Mouse (Mus musculus) testis, adult 2 months (tissue): ENCODE measurements around the gene Ruvbl2. TPM values are rescaled to one million over a fixed set of nuclear protein-coding genes. Genes with fewer than 3 reads are reported as not detected.

Experiments used
- H3K27ac ChIP-seq: fragments of 200-500 bp; 2 replicates; pipeline ENCODE4 v1.5.1; 2012; ENCODE audit warnings: low read depth, low read length; ENCODE audit not compliant: control insufficient read depth, insufficient read depth
- H3K27me3 ChIP-seq: fragments of 200-500 bp; 2 replicates; pipeline ENCODE4 v1.6.1; 2012; ENCODE audit warnings: mild to moderate bottlenecking, low read length, moderate library complexity; ENCODE audit not compliant: control insufficient read depth, insufficient read depth
- H3K36me3 ChIP-seq: fragments of 200-500 bp; 2 replicates; pipeline ENCODE4 v1.6.1; 2012; ENCODE audit warnings: mild to moderate bottlenecking, low read length; ENCODE audit not compliant: control insufficient read depth, insufficient read depth
- H3K4me1 ChIP-seq: fragments of 200-500 bp; 2 replicates; pipeline ENCODE4 v1.6.1; 2012; ENCODE audit warnings: low read length; ENCODE audit not compliant: control insufficient read depth, insufficient read depth
- H3K4me3 ChIP-seq: fragments of 200-500 bp; 2 replicates; pipeline ENCODE4 v1.5.1; 2012; ENCODE audit warnings: low read depth, mild to moderate bottlenecking, low read length, moderate library complexity, mixed read lengths; ENCODE audit not compliant: control insufficient read depth
- CTCF ChIP-seq: fragments of 200-500 bp; IDR thresholded peaks from 2 replicates; pipeline ENCODE4 v1.5.1; 2012; ENCODE audit warnings: low read depth, mild to moderate bottlenecking, inconsistent platforms, low read length, moderate library complexity; ENCODE audit not compliant: control insufficient read depth, insufficient read depth, insufficient replicate concordance
- POLR2A ChIP-seq: fragments of 200-500 bp; IDR thresholded peaks from 2 replicates; pipeline ENCODE4 v1.6.1; 2012; ENCODE audit warnings: low read depth, mild to moderate bottlenecking, inconsistent platforms, low read length, moderate library complexity; ENCODE audit not compliant: control insufficient read depth
- polyA plus RNA-seq: library from polyadenylated mRNA; depleted of rRNA; stranded (reverse); fragments of >200 nt; gene quantifications from 2 replicates; pipeline ENCODE4 v1.2.3, GENCODE M21; 2012; rRNA removed

Ruvbl2 gene
- polyA plus RNA-seq, 1 experiment, result 173 TPM

- no peak overlapping the region for H3K4me3 ChIP-seq
- no peak overlapping the region for H3K27ac ChIP-seq
- TF ChIP-seq CTCF, result no peak
- peaks cover 3% of the 10 kb centered on the region; the same call in 1 of the 2 replicates for H3K4me1 ChIP-seq
- no peaks in the 10 kb centered on the region for H3K27me3 ChIP-seq
- H3K36me3 ChIP-seq, result peaks cover 1% of the 10 kb centered on the region; the same call in 1 of the 2 replicates
These were observed 61.8 kb downstream of the Ruvbl2 start for GRCm38 (mm10) chr7:45376057-45376456.

- Histone ChIP-seq H3K36me3 (no peaks in the 10 kb centered on the region), H3K4me1 (peaks cover 16% of the 10 kb centered on the region), H3K4me3 (no peak overlapping the region), H3K27me3 (no peaks in the 10 kb centered on the region), H3K27ac (no peak overlapping the region)
- TF ChIP-seq POLR2A (no peak), CTCF (no peak)
These were observed 63.3 kb downstream of the Ruvbl2 start for GRCm38 (mm10) chr7:45374620-45375019.

- no peak for TF ChIP-seq POLR2A
- no peak overlapping the region for H3K27ac ChIP-seq
- no peaks in the 10 kb centered on the region for H3K27me3 ChIP-seq
- H3K4me1 ChIP-seq, result peaks cover 24% of the 10 kb centered on the region
- no peaks in the 10 kb centered on the region for H3K36me3 ChIP-seq
- H3K4me3 ChIP-seq, result no peak overlapping the region
These were observed 65.5 kb downstream of the Ruvbl2 start for GRCm38 (mm10) chr7:45372371-45372770.

Other genes starting within 250 kb of the Ruvbl2 start
- gene Ccdc155, start 233.2 kb downstream of the Ruvbl2 start, polyA plus RNA-seq, result 78.3 and 81.9 TPM in 2 replicates
- 1,273 and 1,348 TPM in 2 replicates for gene Dkkl1, start 225.9 kb downstream of the Ruvbl2 start, polyA plus RNA-seq
- gene Tead2, start 222.3 kb downstream of the Ruvbl2 start, polyA plus RNA-seq, result 43.1 and 60.2 TPM in 2 replicates
- 78.0 and 87.4 TPM in 2 replicates for gene Cd37, start 199.0 kb downstream of the Ruvbl2 start, polyA plus RNA-seq
- gene Slc6a16, start 197.0 kb downstream of the Ruvbl2 start, polyA plus RNA-seq, result 76.9 and 81.4 TPM in 2 replicates
- 785 and 851 TPM in 2 replicates for gene Slc6a21, start 160.6 kb downstream of the Ruvbl2 start, polyA plus RNA-seq
- gene Trpm4, start 104.3 kb downstream of the Ruvbl2 start, polyA plus RNA-seq, result 52.2 and 54.8 TPM in 2 replicates
- 0.10 and 0.22 TPM in 2 replicates for gene Hrc, start 102.8 kb downstream of the Ruvbl2 start, polyA plus RNA-seq
- 1.1 and 1.2 TPM in 2 replicates for gene Ppfia3, start 71.1 kb downstream of the Ruvbl2 start, polyA plus RNA-seq
- gene Lin7b, start 67.5 kb downstream of the Ruvbl2 start, polyA plus RNA-seq, result 5.7 and 7.3 TPM in 2 replicates
- gene Snrnp70, start 42.4 kb downstream of the Ruvbl2 start, polyA plus RNA-seq, result 180 and 202 TPM in 2 replicates
- gene Kcna7, start 32.4 kb downstream of the Ruvbl2 start, polyA plus RNA-seq, result 0.99 and 1.1 TPM in 2 replicates
- 0.19 and 0.25 TPM in 2 replicates for gene Ntf5, start 24.4 kb downstream of the Ruvbl2 start, polyA plus RNA-seq
- gene Lhb, start 17.3 kb downstream of the Ruvbl2 start, polyA plus RNA-seq, result 32.8 and 38.1 TPM in 2 replicates
- 1.7 and 2.3 TPM in 2 replicates for gene Gys1, start 3.3 kb downstream of the Ruvbl2 start, polyA plus RNA-seq
- gene Ftl1, start 21.8 kb upstream of the Ruvbl2 start, polyA plus RNA-seq, result 152 and 188 TPM in 2 replicates
- gene Bax, start 28.8 kb upstream of the Ruvbl2 start, polyA plus RNA-seq, result 24.9 and 26.3 TPM in 2 replicates
- gene Tulp2, start 43.8 kb upstream of the Ruvbl2 start, polyA plus RNA-seq, result 879 and 1,010 TPM in 2 replicates
- gene Gm45808, start 48.7 kb upstream of the Ruvbl2 start, polyA plus RNA-seq, result 0.81 TPM in 1 of 2 replicates, not detected in the other
- 3.0 and 3.4 TPM in 2 replicates for gene Dhdh, start 50.7 kb upstream of the Ruvbl2 start, polyA plus RNA-seq
- 76.4 and 93.9 TPM in 2 replicates for gene Nucb1, start 72.3 kb upstream of the Ruvbl2 start, polyA plus RNA-seq
- 5.9 and 8.5 TPM in 2 replicates for gene Ppp1r15a, start 88.2 kb upstream of the Ruvbl2 start, polyA plus RNA-seq
- gene Plekha4, start 88.2 kb upstream of the Ruvbl2 start, polyA plus RNA-seq, result 12.6 and 12.9 TPM in 2 replicates
- gene Hsd17b14, start 116.8 kb upstream of the Ruvbl2 start, polyA plus RNA-seq, result 0.37 and 0.45 TPM in 2 replicates
- gene Bcat2, start 132.1 kb upstream of the Ruvbl2 start, polyA plus RNA-seq, result 39.9 and 44.3 TPM in 2 replicates
- gene Fgf21, start 177.4 kb upstream of the Ruvbl2 start, polyA plus RNA-seq, result 3.6 and 3.7 TPM in 2 replicates
- gene Fut1, start 179.2 kb upstream of the Ruvbl2 start, polyA plus RNA-seq, result 0.08 and 0.21 TPM in 2 replicates
- 77.5 and 95.6 TPM in 2 replicates for gene Izumo1, start 183.7 kb upstream of the Ruvbl2 start, polyA plus RNA-seq
- gene Rasip1, start 189.4 kb upstream of the Ruvbl2 start, polyA plus RNA-seq, result 5.1 and 5.4 TPM in 2 replicates
- 0.74 and 1.3 TPM in 2 replicates for gene Mamstr, start 201.9 kb upstream of the Ruvbl2 start, polyA plus RNA-seq
- gene Fut2, start 228.3 kb upstream of the Ruvbl2 start, polyA plus RNA-seq, result 0.37 and 0.42 TPM in 2 replicates
- gene Ntn5, start 245.9 kb upstream of the Ruvbl2 start, polyA plus RNA-seq, result 6.5 and 10.8 TPM in 2 replicates